Mouse (Mus musculus) cortical plate, adult 2 months (tissue): ENCODE data around the gene Cbfb.

Experiments
- CTCF ChIP-seq: fragments of 200-500 bp; IDR thresholded peaks from 2 replicates; pipeline ENCODE4 v1.5.1; 2011; ENCODE audit warnings: mild to moderate bottlenecking, control low read depth, low read length; ENCODE audit not compliant: insufficient read depth; ENCODE audit errors: extremely low read depth
- POLR2A ChIP-seq: fragments of 200-500 bp; IDR thresholded peaks from 2 replicates; pipeline ENCODE4 v1.6.1; 2011; ENCODE audit warnings: mild to moderate bottlenecking, low read length, control low read depth; ENCODE audit not compliant: insufficient read depth; ENCODE audit errors: extremely low read depth

GRCm38 (mm10) chr8:105172003-105172362 is 1.5 kb downstream of the Cbfb start:
- TF ChIP-seq CTCF (no peak), POLR2A (no peak)
